Mouse (Mus musculus) cerebellum, adult 2 months (tissue): Measurements from ENCODE around the gene Negr1.

ENCODE experiments used
- CTCF ChIP-seq: fragments of 200-500 bp; IDR thresholded peaks from 2 replicates; pipeline ENCODE4 v1.5.1; 2011; ENCODE audit warnings: low read depth, mild to moderate bottlenecking, control low read depth, low read length, moderate library complexity, borderline replicate concordance; ENCODE audit not compliant: insufficient read depth
- POLR2A ChIP-seq: fragments of 200-500 bp; IDR thresholded peaks from 2 replicates; pipeline ENCODE4 v1.6.1; 2011; ENCODE audit warnings: low read length, control low read depth, borderline replicate concordance; ENCODE audit not compliant: insufficient read depth

- TF ChIP-seq POLR2A (no peak), CTCF (no peak)
Measured at GRCm38 (mm10) chr3:156896106-156896505, 334.5 kb downstream of the Negr1 start.
